Mouse (Mus musculus): ENCODE measurements around the gene Tsen2.

The Tsen2 gene

DNA sequence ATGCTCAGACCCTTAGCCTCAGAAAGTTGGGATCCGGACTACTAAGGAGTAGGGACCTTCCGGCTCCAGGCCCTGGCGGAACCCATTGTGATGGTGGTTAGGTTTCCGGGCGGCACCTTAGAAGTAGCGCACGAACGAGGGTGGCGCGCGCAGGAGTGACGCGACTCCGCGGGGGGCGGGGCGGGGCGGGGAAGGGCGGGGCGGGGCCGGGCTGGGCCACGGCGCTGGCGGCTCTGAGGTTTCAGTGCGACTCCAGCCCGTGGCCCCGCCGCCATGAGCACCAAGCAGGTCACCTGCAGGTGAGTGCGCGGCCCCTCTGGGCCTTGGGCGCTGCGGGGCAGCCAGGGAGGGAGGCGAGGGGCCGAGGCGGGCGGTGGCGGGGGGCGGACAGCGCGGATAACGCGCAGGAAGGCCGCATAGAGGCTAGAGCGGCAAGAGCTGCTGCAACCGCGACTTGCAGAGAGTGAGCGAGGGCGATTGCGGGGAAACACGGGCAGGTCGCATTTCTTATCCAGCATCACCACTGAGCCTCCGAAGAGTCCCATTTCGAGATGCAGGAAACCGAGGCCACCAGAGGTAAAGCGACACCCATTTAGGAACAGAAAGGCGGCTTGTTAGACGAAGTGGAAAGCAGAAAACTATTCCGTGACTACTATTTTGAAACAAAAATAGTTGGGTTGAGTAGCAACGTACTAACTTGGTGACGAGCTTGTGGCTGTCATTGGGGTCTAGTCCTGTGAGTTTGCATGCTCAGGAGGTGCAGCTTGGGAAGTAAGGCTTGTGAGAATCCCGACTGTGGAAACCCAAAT, 57.5 kb downstream of the Tsen2 start, which contains the start of gene Mkrn2:
Gene Mkrn2, plus strand, starts transcription at position 188 of the 809 bp plus-strand sequence.
- peak; percentile 91 for DNase-seq (ENCODE audit: extremely low spot score)

- no peak for DNase-seq (ENCODE audit: extremely low spot score)
These were observed 62.0 kb downstream of the Tsen2 start for GRCm38 (mm10) chr6:115606461-115606860.

DNA sequence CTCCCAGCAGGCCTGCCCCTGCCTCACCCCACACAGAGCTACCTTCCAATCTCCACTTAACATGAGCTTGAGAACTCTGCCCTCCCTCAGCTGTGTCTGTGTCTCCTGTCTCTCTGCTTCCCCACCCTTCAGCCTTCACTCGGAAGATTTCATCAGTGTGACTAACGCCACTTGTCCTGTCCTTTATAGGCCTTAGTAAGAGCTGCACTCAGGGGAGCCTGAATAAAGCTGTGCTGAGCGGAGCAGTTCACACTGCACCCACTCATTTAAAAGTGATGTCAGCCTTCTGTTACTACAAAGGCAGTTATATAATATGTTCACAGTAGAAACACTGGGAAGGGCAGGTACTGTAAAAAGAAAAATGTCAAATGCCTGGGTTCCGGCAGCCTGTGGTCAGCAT, 63.0 kb downstream of the Tsen2 start:
- DNase-seq (ENCODE audit: extremely low spot score), result no peak

DNA sequence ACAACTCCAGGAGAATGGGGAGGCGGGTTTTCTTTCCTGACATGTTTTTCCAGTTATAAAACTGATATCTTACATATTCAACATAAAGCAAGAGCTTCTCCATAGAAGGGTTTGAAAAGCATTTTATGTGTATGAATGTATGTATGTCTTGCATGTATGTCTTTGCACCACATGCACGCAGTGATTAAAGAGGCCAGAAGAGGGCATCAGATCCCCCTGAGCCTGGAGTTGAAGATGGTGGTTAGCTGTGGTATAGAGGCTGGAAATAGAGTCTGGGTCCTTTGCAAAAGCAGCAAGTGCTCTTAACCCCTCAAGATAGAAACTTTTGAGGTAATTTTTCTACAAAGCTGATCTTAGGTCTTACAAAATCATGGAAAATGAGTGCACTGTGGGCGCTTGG, 64.7 kb downstream of the Tsen2 start:
- peak; percentile 34 for DNase-seq (ENCODE audit: extremely low spot score)

- DNase-seq (ENCODE audit: extremely low spot score), result no peak
These were observed 65.8 kb downstream of the Tsen2 start for GRCm38 (mm10) chr6:115610301-115610700.

DNA sequence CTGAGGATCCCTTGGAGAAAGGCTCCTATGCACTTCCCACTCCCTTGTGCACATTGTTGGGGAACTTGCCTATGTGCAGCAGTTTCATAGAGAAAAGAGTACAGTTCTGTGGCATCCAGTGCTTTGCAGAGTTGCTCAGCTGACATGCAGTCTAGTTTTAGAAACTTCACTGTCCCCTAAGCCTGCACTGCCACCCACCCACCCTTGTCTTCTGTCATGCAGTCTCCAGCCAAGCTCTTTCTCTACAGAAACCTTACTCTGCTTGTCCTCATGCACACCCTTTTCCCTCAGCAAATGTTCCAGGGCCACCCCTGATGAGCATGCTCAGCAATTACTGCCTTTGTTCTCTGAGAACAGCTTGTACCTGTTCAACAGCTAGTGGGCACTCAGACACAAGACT, 69.3 kb downstream of the Tsen2 start:
- no peak for DNase-seq (ENCODE audit: extremely low spot score)

- DNase-seq (ENCODE audit: extremely low spot score), result no peak
These were observed 71.5 kb downstream of the Tsen2 start for GRCm38 (mm10) chr6:115615983-115616382.

- DNase-seq (ENCODE audit: extremely low spot score), result no peak
These were observed 75.4 kb downstream of the Tsen2 start for GRCm38 (mm10) chr6:115619818-115620217.

GRCm38 (mm10) chr6:115620942-115621341, 76.5 kb downstream of the Tsen2 start:
- no peak for DNase-seq (ENCODE audit: extremely low spot score)

DNA sequence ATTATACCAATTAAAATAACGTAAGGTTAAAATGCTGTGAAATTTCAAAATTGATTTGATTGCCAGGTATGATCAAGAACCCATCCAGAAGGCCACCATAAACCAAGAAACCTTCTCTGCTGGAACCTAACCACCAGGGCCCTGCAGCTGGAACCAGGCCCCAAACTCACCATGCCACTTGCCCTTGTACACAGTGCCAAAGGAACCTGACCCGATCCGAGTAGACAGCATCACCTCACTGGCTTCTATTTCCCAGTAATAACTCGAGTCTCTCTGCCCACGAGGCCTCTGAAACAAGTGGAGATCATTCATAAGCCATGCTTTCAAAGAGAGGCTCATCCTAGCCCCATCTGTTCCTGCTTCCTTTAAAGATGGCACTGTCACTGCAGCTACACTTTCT, 81.7 kb downstream of the Tsen2 start:
- DNase-seq (ENCODE audit: extremely low spot score), result no peak

Measured in embryo, embryonic 9.5 days (tissue).